Mouse (Mus musculus) frontal cortex, postnatal 10 days (tissue): ENCODE results near the gene Ifna4.
A peak's percentile ranks its signal among the peaks of the same experiment; 100 is the strongest.

Experiments used
- DNase-seq, 2 experiments: peaks; one replicate each; pipeline ENCODE4 v3.0.0; 2022; ENCODE audit warnings: low spot score in 2 of 2, mixed read lengths in 1 of 2

Gene Ifna4

DNA sequence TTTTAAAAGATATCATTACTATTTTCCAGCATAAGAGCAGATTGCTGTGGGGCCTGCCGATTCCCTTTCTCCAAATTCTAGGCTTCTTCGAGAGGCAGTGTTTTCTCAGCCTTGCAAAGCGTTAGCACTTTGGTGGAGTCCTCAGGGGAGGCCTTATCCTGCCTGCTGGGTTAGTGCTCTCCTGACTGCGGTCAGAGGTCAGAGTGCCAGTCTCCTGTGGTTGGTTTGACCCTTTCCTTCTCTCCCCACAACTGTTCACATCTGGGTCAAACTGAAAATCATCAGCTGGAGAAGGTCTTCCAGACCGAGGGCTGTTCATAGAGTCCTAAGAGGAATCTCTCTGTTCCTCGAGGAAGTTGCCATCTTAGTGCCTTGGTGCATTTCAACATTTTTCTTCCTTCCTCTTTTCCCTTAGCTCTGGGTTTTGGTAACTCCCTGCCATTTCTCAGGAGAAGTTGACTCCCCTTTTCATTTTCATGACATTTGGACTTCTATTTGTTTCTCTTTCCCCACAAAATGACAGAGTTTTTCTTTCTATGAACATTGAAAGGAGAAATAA, 23.4 kb downstream of the Ifna4 start:
- DNase-seq = no peak

- DNase-seq = peak; percentile 27 to 65
Measured at GRCm38 (mm10) chr4:88867366-88867925, 25.8 kb downstream of the Ifna4 start.

- DNase-seq = peak; percentile 7 to 11
Measured at GRCm38 (mm10) chr4:88867926-88868911, 26.6 kb downstream of the Ifna4 start.

DNA sequence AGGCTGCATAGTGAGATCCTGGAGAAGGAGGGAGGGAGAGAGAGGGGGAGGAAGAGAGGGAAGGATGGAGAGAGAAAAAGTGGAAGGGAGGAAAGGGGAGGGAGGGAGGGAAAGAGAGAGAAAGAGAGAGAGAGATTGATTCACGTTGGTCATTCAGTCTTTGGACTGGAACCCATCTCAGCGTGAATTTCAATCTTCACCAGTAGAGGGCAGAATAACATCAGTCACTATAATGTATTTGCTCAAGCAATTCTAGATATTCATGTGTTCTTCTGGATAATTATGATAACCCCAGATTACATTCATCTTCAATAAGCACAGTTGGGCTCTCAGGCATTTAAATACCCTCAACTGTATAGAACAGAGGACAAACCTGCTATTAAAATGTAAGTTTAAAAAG, 31.0 kb downstream of the Ifna4 start:
- no peak for DNase-seq

DNA sequence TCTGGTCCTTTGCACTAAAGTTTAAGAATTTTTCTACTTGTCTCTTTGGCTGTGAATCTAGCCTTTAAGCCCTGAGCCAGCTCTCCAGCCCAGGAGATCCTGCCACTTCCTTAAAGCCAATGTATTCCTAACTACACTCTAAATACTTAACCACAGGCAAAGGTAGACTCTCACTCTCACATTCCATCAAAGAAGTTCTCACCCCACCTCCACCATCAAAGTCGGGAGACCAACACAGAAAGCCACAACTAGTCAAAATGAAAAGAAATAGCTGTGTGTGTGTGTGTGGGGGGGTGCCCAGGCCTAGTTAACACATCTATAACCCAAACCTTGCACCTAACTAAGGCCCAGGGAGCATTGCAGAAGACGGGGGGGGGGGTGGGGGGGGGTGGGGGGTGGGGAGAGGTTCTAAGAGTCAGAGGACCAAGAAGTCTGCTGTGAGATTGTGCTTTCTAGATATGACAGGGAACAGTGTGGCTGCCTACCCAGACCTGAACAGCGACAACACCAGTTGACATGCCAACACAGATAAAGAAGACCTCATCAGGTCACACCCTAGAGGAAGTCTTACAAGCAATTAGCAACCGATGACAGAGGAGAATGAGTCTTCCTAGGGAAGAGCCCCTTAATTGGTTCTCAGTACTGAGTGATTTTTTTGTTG, 33.9 kb downstream of the Ifna4 start:
- no peak for DNase-seq

DNA sequence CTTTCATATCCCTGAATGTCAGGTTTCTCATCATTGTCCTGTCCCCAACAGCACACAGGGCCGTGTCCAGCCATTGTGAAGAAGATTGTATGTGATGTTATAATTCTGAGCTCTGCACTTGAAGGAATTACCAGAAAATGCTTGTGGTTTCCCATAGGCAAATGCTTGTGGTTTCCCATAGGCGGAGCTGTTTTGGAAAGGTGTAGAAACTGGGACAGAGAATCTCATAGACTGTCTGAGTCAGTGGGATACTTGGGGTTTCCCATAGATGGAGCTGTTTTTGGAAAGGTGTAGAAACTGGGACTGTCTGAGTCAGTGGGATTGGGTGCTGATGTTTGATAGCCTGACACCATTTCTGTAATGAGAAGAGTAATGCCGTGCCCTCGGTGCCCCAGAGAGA, 34.9 kb downstream of the Ifna4 start:
- no peak for DNase-seq

DNA sequence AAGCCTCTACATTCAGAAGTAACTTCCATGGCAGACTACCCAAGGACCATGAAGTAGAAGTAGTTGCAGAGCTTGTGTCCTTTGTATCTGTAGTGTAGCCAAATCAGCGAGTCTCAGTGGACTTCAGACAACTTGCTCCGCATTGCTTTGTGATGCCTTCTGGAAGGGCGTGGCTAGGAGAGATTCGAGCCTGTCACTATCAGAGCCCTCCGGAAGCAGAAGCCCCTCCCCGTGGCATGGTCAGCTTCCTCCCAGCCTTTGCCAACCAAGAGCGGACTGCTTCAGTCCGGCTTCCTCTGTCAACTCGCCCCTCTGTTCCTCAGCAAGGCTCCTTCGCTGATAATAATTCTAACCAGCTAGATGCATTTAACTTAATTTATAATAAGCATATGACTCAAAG, 36.6 kb downstream of the Ifna4 start:
- no peak for DNase-seq

DNA sequence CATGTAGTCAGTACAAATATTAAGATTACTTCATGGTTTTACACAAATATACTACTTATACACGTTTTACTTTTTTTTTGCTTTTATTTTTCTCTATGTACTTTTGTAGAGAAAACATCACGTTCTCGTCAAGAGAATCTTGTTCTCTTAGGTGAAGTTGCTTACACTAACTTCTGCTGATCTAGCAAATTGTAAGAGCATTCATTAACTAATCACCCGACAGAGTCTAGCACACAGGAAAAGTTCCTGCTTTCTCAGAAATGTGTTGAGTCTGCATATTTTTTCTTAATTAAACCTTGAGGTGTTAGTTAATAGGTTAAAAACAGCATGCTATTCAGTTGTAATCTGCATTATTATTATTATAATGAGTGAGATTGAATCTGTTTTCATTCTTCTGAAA, 37.1 kb downstream of the Ifna4 start:
- DNase-seq = no peak

GRCm38 (mm10) chr4:88880101-88880500, 38.4 kb downstream of the Ifna4 start, which contains the start of gene Ifne:
Gene Ifne (minus strand): TSS chr4:88880201.
- no peak for DNase-seq

- no peak for DNase-seq
Measured at GRCm38 (mm10) chr4:88888236-88888635, 46.6 kb downstream of the Ifna4 start.
